Mouse (Mus musculus): ENCODE results near the gene Ntrk2. TPM values are rescaled to one million over a fixed set of nuclear protein-coding genes. Genes with fewer than 3 reads are reported as not detected.

Ntrk2 gene
- polyA plus RNA-seq, 1 experiment from 2014 or later: 3.2 TPM

GRCm38 (mm10) chr13:58912559-58912958 lies 106.2 kb downstream of the Ntrk2 start:
- H3K4me3 ChIP-seq (ENCODE audit: low read length): no peak overlapping the region
- ATAC-seq (ENCODE audit: low read depth): peak; percentile 38; the same call in 1 of the 2 replicates

GRCm38 (mm10) chr13:58914061-58914814 lies 107.9 kb downstream of the Ntrk2 start:
- no peak overlapping the region for H3K9ac ChIP-seq (ENCODE audit: low read length)
- no peak overlapping the region for H3K4me2 ChIP-seq (ENCODE audit: low read depth, low read length)
- H3K36me3 ChIP-seq (ENCODE audit: control insufficient read depth, insufficient read depth, low read length): no peaks in the 10 kb centered on the region
- no peaks in the 10 kb centered on the region for H3K27me3 ChIP-seq (ENCODE audit: control insufficient read depth, insufficient read depth, low read depth, low read length)
- no peak overlapping the region for H3K4me3 ChIP-seq (ENCODE audit: low read length)
- H3K4me1 ChIP-seq (replicated peaks; ENCODE audit: control insufficient read depth, insufficient read depth, low read length): no peaks in the 10 kb centered on the region
- no peaks in the 10 kb centered on the region for H3K9me3 ChIP-seq (ENCODE audit: control insufficient read depth, low read length)
- no peak for ATAC-seq (ENCODE audit: low read depth)
- no peak overlapping the region for H3K27ac ChIP-seq (ENCODE audit: low read length)
- WGBS: 39% methylated on average over 6 of the region's 6 CpGs

More at GRCm38 (mm10) chr13:58912559-58912958, 106.2 kb downstream of the Ntrk2 start:
- Histone ChIP-seq H3K9ac (ENCODE audit: low read length) (no peak overlapping the region), H3K27ac (ENCODE audit: low read length) (no peak overlapping the region), H3K36me3 (ENCODE audit: control insufficient read depth, insufficient read depth, low read length) (no peaks in the 10 kb centered on the region), H3K9me3 (ENCODE audit: control insufficient read depth, low read length) (no peaks in the 10 kb centered on the region), H3K4me1 (replicated peaks; ENCODE audit: control insufficient read depth, insufficient read depth, low read length) (no peaks in the 10 kb centered on the region), H3K27me3 (ENCODE audit: control insufficient read depth, insufficient read depth, low read depth, low read length) (no peaks in the 10 kb centered on the region), H3K4me2 (ENCODE audit: low read depth, low read length) (no peak overlapping the region)

GRCm38 (mm10) chr13:58916348-58916747 lies 110.0 kb downstream of the Ntrk2 start:
- Histone ChIP-seq H3K4me1 (replicated peaks; ENCODE audit: control insufficient read depth, insufficient read depth, low read length) (no peaks in the 10 kb centered on the region), H3K4me2 (ENCODE audit: low read depth, low read length) (no peak overlapping the region), H3K36me3 (ENCODE audit: control insufficient read depth, insufficient read depth, low read length) (no peaks in the 10 kb centered on the region), H3K9me3 (ENCODE audit: control insufficient read depth, low read length) (no peaks in the 10 kb centered on the region), H3K27ac (ENCODE audit: low read length) (no peak overlapping the region), H3K4me3 (ENCODE audit: low read length) (no peak overlapping the region), H3K9ac (ENCODE audit: low read length) (no peak overlapping the region), H3K27me3 (ENCODE audit: control insufficient read depth, insufficient read depth, low read depth, low read length) (no peaks in the 10 kb centered on the region)
- no peak for ATAC-seq (ENCODE audit: low read depth)
- 93% methylated on average over 2 of the region's 2 CpGs for WGBS

- 90% methylated on average over 7 of the region's 7 CpGs for WGBS
Observed at GRCm38 (mm10) chr13:58920241-58920640, 113.9 kb downstream of the Ntrk2 start.

GRCm38 (mm10) chr13:58921255-58921654 lies 114.9 kb downstream of the Ntrk2 start:
- H3K4me1 ChIP-seq (replicated peaks; ENCODE audit: control insufficient read depth, insufficient read depth, low read length): no peaks in the 10 kb centered on the region
- 79% methylated on average over 3 of the region's 3 CpGs for WGBS
- no peak overlapping the region for H3K9ac ChIP-seq (ENCODE audit: low read length)
- H3K27me3 ChIP-seq (ENCODE audit: control insufficient read depth, insufficient read depth, low read depth, low read length): no peaks in the 10 kb centered on the region
- H3K4me3 ChIP-seq (ENCODE audit: low read length): no peak overlapping the region
- H3K36me3 ChIP-seq (ENCODE audit: control insufficient read depth, insufficient read depth, low read length): no peaks in the 10 kb centered on the region
- no peak for ATAC-seq (ENCODE audit: low read depth)
- no peaks in the 10 kb centered on the region for H3K9me3 ChIP-seq (ENCODE audit: control insufficient read depth, low read length)
- no peak overlapping the region for H3K27ac ChIP-seq (ENCODE audit: low read length)
- H3K4me2 ChIP-seq (ENCODE audit: low read depth, low read length): no peak overlapping the region

More at GRCm38 (mm10) chr13:58920241-58920640, 113.9 kb downstream of the Ntrk2 start:
- no peak overlapping the region for H3K4me3 ChIP-seq (ENCODE audit: low read length)
- no peak overlapping the region for H3K9ac ChIP-seq (ENCODE audit: low read length)
- no peaks in the 10 kb centered on the region for H3K9me3 ChIP-seq (ENCODE audit: control insufficient read depth, low read length)
- H3K27ac ChIP-seq (ENCODE audit: low read length): no peak overlapping the region
- ATAC-seq (ENCODE audit: low read depth): no peak
- H3K27me3 ChIP-seq (ENCODE audit: control insufficient read depth, insufficient read depth, low read depth, low read length): no peaks in the 10 kb centered on the region
- no peaks in the 10 kb centered on the region for H3K36me3 ChIP-seq (ENCODE audit: control insufficient read depth, insufficient read depth, low read length)
- no peaks in the 10 kb centered on the region for H3K4me1 ChIP-seq (replicated peaks; ENCODE audit: control insufficient read depth, insufficient read depth, low read length)
- no peak overlapping the region for H3K4me2 ChIP-seq (ENCODE audit: low read depth, low read length)

- WGBS: 87% methylated on average over 10 of the region's 10 CpGs
- Histone ChIP-seq H3K27ac (ENCODE audit: low read length) (no peak overlapping the region), H3K4me2 (ENCODE audit: low read depth, low read length) (no peak overlapping the region), H3K27me3 (ENCODE audit: control insufficient read depth, insufficient read depth, low read depth, low read length) (no peaks in the 10 kb centered on the region), H3K4me1 (replicated peaks; ENCODE audit: control insufficient read depth, insufficient read depth, low read length) (no peaks in the 10 kb centered on the region), H3K4me3 (ENCODE audit: low read length) (no peak overlapping the region), H3K36me3 (ENCODE audit: control insufficient read depth, insufficient read depth, low read length) (no peaks in the 10 kb centered on the region), H3K9ac (ENCODE audit: low read length) (no peak overlapping the region), H3K9me3 (ENCODE audit: control insufficient read depth, low read length) (no peaks in the 10 kb centered on the region)
- no peak for ATAC-seq (ENCODE audit: low read depth)
Observed at GRCm38 (mm10) chr13:58921705-58922104, 115.3 kb downstream of the Ntrk2 start.

GRCm38 (mm10) chr13:58922174-58922573 lies 115.8 kb downstream of the Ntrk2 start:
- Histone ChIP-seq H3K36me3 (ENCODE audit: control insufficient read depth, insufficient read depth, low read length) (no peaks in the 10 kb centered on the region), H3K27me3 (ENCODE audit: control insufficient read depth, insufficient read depth, low read depth, low read length) (no peaks in the 10 kb centered on the region), H3K4me3 (ENCODE audit: low read length) (no peak overlapping the region), H3K9me3 (ENCODE audit: control insufficient read depth, low read length) (no peaks in the 10 kb centered on the region), H3K9ac (ENCODE audit: low read length) (no peak overlapping the region), H3K4me2 (ENCODE audit: low read depth, low read length) (no peak overlapping the region), H3K4me1 (replicated peaks; ENCODE audit: control insufficient read depth, insufficient read depth, low read length) (no peaks in the 10 kb centered on the region), H3K27ac (ENCODE audit: low read length) (no peak overlapping the region)
- ATAC-seq (ENCODE audit: low read depth): no peak
- WGBS: 67% methylated on average over 15 of the region's 15 CpGs

- no peaks in the 10 kb centered on the region for H3K27me3 ChIP-seq (ENCODE audit: control insufficient read depth, insufficient read depth, low read depth, low read length)
- H3K9ac ChIP-seq (ENCODE audit: low read length): no peak overlapping the region
- H3K36me3 ChIP-seq (ENCODE audit: control insufficient read depth, insufficient read depth, low read length): no peaks in the 10 kb centered on the region
- H3K4me1 ChIP-seq (replicated peaks; ENCODE audit: control insufficient read depth, insufficient read depth, low read length): no peaks in the 10 kb centered on the region
- no peak overlapping the region for H3K4me3 ChIP-seq (ENCODE audit: low read length)
- H3K27ac ChIP-seq (ENCODE audit: low read length): no peak overlapping the region
- ATAC-seq (ENCODE audit: low read depth): no peak
- no peak overlapping the region for H3K4me2 ChIP-seq (ENCODE audit: low read depth, low read length)
- WGBS: 82% methylated on average over 7 of the region's 7 CpGs
- no peaks in the 10 kb centered on the region for H3K9me3 ChIP-seq (ENCODE audit: control insufficient read depth, low read length)
Observed at GRCm38 (mm10) chr13:58923496-58923895, 117.1 kb downstream of the Ntrk2 start.

GRCm38 (mm10) chr13:58924486-58924885 lies 118.1 kb downstream of the Ntrk2 start:
- 66% methylated on average over 3 of the region's 3 CpGs for WGBS
- Histone ChIP-seq H3K4me3 (ENCODE audit: low read length) (no peak overlapping the region), H3K4me1 (replicated peaks; ENCODE audit: control insufficient read depth, insufficient read depth, low read length) (no peaks in the 10 kb centered on the region), H3K4me2 (ENCODE audit: low read depth, low read length) (no peak overlapping the region), H3K27me3 (ENCODE audit: control insufficient read depth, insufficient read depth, low read depth, low read length) (no peaks in the 10 kb centered on the region), H3K9me3 (ENCODE audit: control insufficient read depth, low read length) (no peaks in the 10 kb centered on the region), H3K9ac (ENCODE audit: low read length) (no peak overlapping the region), H3K36me3 (ENCODE audit: control insufficient read depth, insufficient read depth, low read length) (no peaks in the 10 kb centered on the region), H3K27ac (ENCODE audit: low read length) (no peak overlapping the region)
- no peak for ATAC-seq (ENCODE audit: low read depth)
